Mouse (Mus musculus): ENCODE measurements around the gene Fam98b. TPM values are rescaled to one million over a fixed set of nuclear protein-coding genes. Genes with fewer than 3 reads are reported as not detected.

The Fam98b gene
- total and polyA plus RNA-seq, 3 experiments = 11.1 to 83.5 (median 22.3) TPM

GRCm38 (mm10) chr2:117200869-117201338 lies 48.6 kb upstream of the Fam98b start:
- H3K27me3 ChIP-seq (replicated peaks) = no peaks in the 10 kb centered on the region
- DNase-seq (ENCODE audit: extremely low read depth) = no peak
- H3K4me2 ChIP-seq (ENCODE audit: insufficient read depth, low read depth, poor library complexity, severe bottlenecking) = no peak overlapping the region
- H3K79me2 ChIP-seq (replicated peaks; ENCODE audit: control insufficient read depth, extremely low read depth, insufficient read depth, poor library complexity, severe bottlenecking) = no peaks in the 10 kb centered on the region
- in situ Hi-C loops (cut with MboI; ENCODE audit: low pct_ligation_motif_present, low pct_unique_long_range_greater_than_20kb, low sequenced_read_pairs) = no loop called here
- no peaks in the 10 kb centered on the region for H3K36me3 ChIP-seq (replicated peaks in 1 of 2; ENCODE audit: control insufficient read depth in 1 of 2, insufficient read depth in 1 of 2, low read length in 1 of 2)
- dilution Hi-C loops (cut with MboI; ENCODE audit: extremely low pct_ligation_motif_present, extremely low pct_unique_long_range_greater_than_20kb, low sequenced_read_pairs) = no loop called here
- H3K4me1 ChIP-seq (ENCODE audit: control insufficient read depth in 1 of 2, insufficient read depth in 2 of 2) = no peaks in the 10 kb centered on the region
- TF ChIP-seq TCF12 (IDR thresholded peaks at IDR 0.05; ENCODE audit: low read depth, low read length) (no peak), RAD21 (IDR thresholded peaks at IDR 0.05; ENCODE audit: low read depth, low read length) (no peak), KAT2A (IDR thresholded peaks at IDR 0.05; ENCODE audit: insufficient replicate concordance, low read length) (no peak), ZC3H11A (IDR thresholded peaks at IDR 0.05; ENCODE audit: low read depth, low read length) (no peak), MAZ (IDR thresholded peaks at IDR 0.05; ENCODE audit: low read depth, low read length) (no peak), CTCF (conservative IDR thresholded peaks at IDR 0.05 in 1 of 2, IDR thresholded peaks at IDR 0.05 in 1 of 2; ENCODE audit: low read depth in 2 of 2, low read length in 2 of 2) (no peak), CHD2 (IDR thresholded peaks at IDR 0.05; ENCODE audit: low read length) (no peak), TBP (conservative IDR thresholded peaks at IDR 0.05; ENCODE audit: low read depth, low read length) (no peak), ZKSCAN1 (IDR thresholded peaks at IDR 0.05; ENCODE audit: borderline replicate concordance, low read depth, low read length) (no peak), POLR2A (IDR thresholded peaks at IDR 0.05; ENCODE audit: low read depth, low read length) (no peak), ZNF384 (IDR thresholded peaks at IDR 0.05; ENCODE audit: low read depth, low read length) (no peak)
- H3K27ac ChIP-seq (ENCODE audit: insufficient read depth, low read depth) = no peak overlapping the region
- H3K9me3 ChIP-seq (replicated peaks; ENCODE audit: low read length) = no peaks in the 10 kb centered on the region
- H3K9ac ChIP-seq (ENCODE audit: insufficient read depth, low read depth) = no peak overlapping the region
- no peak overlapping the region for H3K4me3 ChIP-seq (replicated peaks in 1 of 3; ENCODE audit: low read depth in 2 of 3, low read length in 2 of 3, poor library complexity in 1 of 3)

GRCm38 (mm10) chr2:117203350-117203749 lies 46.2 kb upstream of the Fam98b start:
- no peak overlapping the region for H3K9ac ChIP-seq (ENCODE audit: insufficient read depth, low read depth)
- dilution Hi-C loops (cut with MboI; ENCODE audit: extremely low pct_ligation_motif_present, extremely low pct_unique_long_range_greater_than_20kb, low sequenced_read_pairs) (no loop called here), in situ Hi-C loops (cut with MboI; ENCODE audit: low pct_ligation_motif_present, low pct_unique_long_range_greater_than_20kb, low sequenced_read_pairs) (no loop called here)
- H3K4me3 ChIP-seq (replicated peaks in 1 of 3; ENCODE audit: low read depth in 2 of 3, low read length in 2 of 3, poor library complexity in 1 of 3) = no peak overlapping the region
- no peaks in the 10 kb centered on the region for H3K4me1 ChIP-seq (ENCODE audit: control insufficient read depth in 1 of 2, insufficient read depth in 2 of 2)
- TF ChIP-seq CHD1 (IDR thresholded peaks at IDR 0.05; ENCODE audit: low read depth, low read length) (no peak), MXI1 (IDR thresholded peaks at IDR 0.05; ENCODE audit: low read depth, low read length) (no peak), ETS1 (conservative IDR thresholded peaks at IDR 0.05; ENCODE audit: low read depth, low read length) (no peak), NRF1 (IDR thresholded peaks at IDR 0.05; ENCODE audit: low read depth, low read length) (no peak), E2F4 (IDR thresholded peaks at IDR 0.05; ENCODE audit: insufficient replicate concordance, low read depth, low read length) (no peak), SIN3A (IDR thresholded peaks at IDR 0.05; ENCODE audit: low read length) (no peak), IRF4 (IDR thresholded peaks at IDR 0.05; ENCODE audit: low read depth, low read length) (no peak), NELFE (IDR thresholded peaks at IDR 0.05; ENCODE audit: low read depth, low read length) (no peak), UBTF (IDR thresholded peaks at IDR 0.05; ENCODE audit: low read depth, low read length) (no peak), TCF12 (IDR thresholded peaks at IDR 0.05; ENCODE audit: low read depth, low read length) (no peak), BHLHE40 (IDR thresholded peaks at IDR 0.05; ENCODE audit: low read depth, low read length) (no peak), JUND (conservative IDR thresholded peaks at IDR 0.05; ENCODE audit: low read depth, low read length) (no peak), MAFK (IDR thresholded peaks at IDR 0.05; ENCODE audit: insufficient replicate concordance, low read length) (no peak), ZKSCAN1 (IDR thresholded peaks at IDR 0.05; ENCODE audit: borderline replicate concordance, low read depth, low read length) (no peak), MAZ (IDR thresholded peaks at IDR 0.05; ENCODE audit: low read depth, low read length) (no peak), HCFC1 (IDR thresholded peaks at IDR 0.05; ENCODE audit: low read depth, low read length) (no peak)
- H3K9me3 ChIP-seq (replicated peaks; ENCODE audit: low read length) = no peaks in the 10 kb centered on the region
- H3K4me2 ChIP-seq (ENCODE audit: insufficient read depth, low read depth, poor library complexity, severe bottlenecking) = no peak overlapping the region
- no peaks in the 10 kb centered on the region for H3K36me3 ChIP-seq (replicated peaks in 1 of 2; ENCODE audit: control insufficient read depth in 1 of 2, insufficient read depth in 1 of 2, low read length in 1 of 2)
- H3K79me2 ChIP-seq (replicated peaks; ENCODE audit: control insufficient read depth, extremely low read depth, insufficient read depth, poor library complexity, severe bottlenecking) = no peaks in the 10 kb centered on the region
- no peaks in the 10 kb centered on the region for H3K27me3 ChIP-seq (replicated peaks)
- no peak for DNase-seq (ENCODE audit: extremely low read depth)
- H3K27ac ChIP-seq (ENCODE audit: insufficient read depth, low read depth) = no peak overlapping the region
